Mouse (Mus musculus) kidney, adult 2 months (tissue): ENCODE measurements around the gene Poglut1. TPM values are rescaled to one million over a fixed set of nuclear protein-coding genes. Genes with fewer than 3 reads are reported as not detected.

Source experiments
- DNase-seq: peaks from one replicate; pipeline ENCODE4 v3.0.0; 2021
- H3K27ac ChIP-seq: fragments of 200-500 bp; 2 replicates; pipeline ENCODE4 v1.5.1; 2012; ENCODE audit warnings: low read depth, low read length, control low read depth, inconsistent platforms; ENCODE audit not compliant: insufficient read depth
- H3K27me3 ChIP-seq: fragments of 200-500 bp; replicated peaks from 2 replicates; pipeline ENCODE4 v1.6.1; 2012; ENCODE audit warnings: mild to moderate bottlenecking, moderate library complexity, low read length, inconsistent platforms; ENCODE audit not compliant: control insufficient read depth, insufficient read depth
- H3K36me3 ChIP-seq: fragments of 200-500 bp; 2 replicates; pipeline ENCODE4 v1.6.1; 2012; ENCODE audit warnings: mild to moderate bottlenecking, moderate library complexity, low read length, inconsistent platforms; ENCODE audit not compliant: control insufficient read depth, insufficient read depth
- H3K4me1 ChIP-seq: fragments of 200-500 bp; 2 replicates; pipeline ENCODE4 v1.6.1; 2011; ENCODE audit warnings: low read length; ENCODE audit not compliant: control insufficient read depth, insufficient read depth
- H3K4me3 ChIP-seq: fragments of 200-500 bp; 2 replicates; pipeline ENCODE4 v1.5.1; 2011; ENCODE audit warnings: mild to moderate bottlenecking, low read depth, low read length, control low read depth; ENCODE audit not compliant: insufficient read depth
- CTCF ChIP-seq: fragments of 200-500 bp; conservative IDR thresholded peaks from 2 replicates; pipeline ENCODE4 v1.5.1; 2011; ENCODE audit warnings: low read depth, mild to moderate bottlenecking, control low read depth, low read length, moderate library complexity, mixed read lengths; ENCODE audit not compliant: insufficient read depth, insufficient read length
- POLR2A ChIP-seq: fragments of 200-500 bp; IDR thresholded peaks from one replicate; pipeline ENCODE4 v1.6.1; 2011; ENCODE audit warnings: low read depth, low read length, control low read depth
- WGBS: fragments of 180-500 bp; shearing (Covaris S2); methylation state at CpG from one replicate; pipeline ENCODE4 v1.1.7; 2018; 5-methylcytosine and 5-hydroxymethylcytosine counted together
- polyA plus RNA-seq: library from polyadenylated mRNA; depleted of rRNA; stranded (reverse); fragments of >200 nt; gene quantifications from 2 replicates; pipeline ENCODE4 v1.2.3, GENCODE M21; 2012

Poglut1 gene
- polyA plus RNA-seq, 1 experiment: 26.2 TPM

DNA sequence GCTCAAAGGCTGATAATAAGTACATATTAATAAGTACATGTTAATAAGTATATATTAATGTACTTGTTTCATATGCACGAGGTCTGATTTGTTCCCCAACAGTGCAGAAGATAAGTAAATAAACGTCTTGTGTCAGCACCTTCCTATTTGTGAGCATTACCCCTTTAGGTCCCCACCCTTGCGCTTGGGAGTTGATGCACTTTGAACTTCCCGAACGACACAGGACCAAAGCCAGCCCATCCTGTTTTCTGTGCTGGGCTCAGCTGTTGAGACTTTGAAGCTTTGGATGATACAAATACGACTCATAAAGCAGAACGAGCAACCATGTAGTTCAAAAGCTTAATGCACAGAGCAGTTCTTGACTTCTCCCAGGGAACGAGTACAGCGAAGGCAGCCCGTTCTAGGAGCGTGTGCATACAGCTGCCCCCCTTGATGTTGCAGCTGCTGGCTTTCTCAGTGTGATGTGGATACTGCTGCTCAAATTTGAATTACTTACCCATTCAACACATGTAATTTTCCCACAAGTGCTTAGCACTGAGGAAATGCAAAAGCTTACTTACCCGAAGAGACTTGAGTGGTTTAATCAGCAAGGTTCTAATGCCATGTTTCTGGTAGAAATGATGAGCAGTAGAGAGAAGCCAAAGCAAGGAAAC lies 42.1 kb upstream of the Poglut1 start:
- Histone ChIP-seq H3K36me3 (peaks cover 3% of the 10 kb centered on the region; the same call in 1 of the 2 replicates), H3K27ac (peak overlapping the region; percentile 42; the same call in 1 of the 2 replicates), H3K27me3 (no peaks in the 10 kb centered on the region), H3K4me1 (no peaks in the 10 kb centered on the region), H3K4me3 (no peak overlapping the region)
- WGBS: 75% methylated on average over 12 of the region's 12 CpGs
- TF ChIP-seq POLR2A: no peak
- no peak for TF ChIP-seq CTCF
- peak; percentile 56 for DNase-seq

DNA sequence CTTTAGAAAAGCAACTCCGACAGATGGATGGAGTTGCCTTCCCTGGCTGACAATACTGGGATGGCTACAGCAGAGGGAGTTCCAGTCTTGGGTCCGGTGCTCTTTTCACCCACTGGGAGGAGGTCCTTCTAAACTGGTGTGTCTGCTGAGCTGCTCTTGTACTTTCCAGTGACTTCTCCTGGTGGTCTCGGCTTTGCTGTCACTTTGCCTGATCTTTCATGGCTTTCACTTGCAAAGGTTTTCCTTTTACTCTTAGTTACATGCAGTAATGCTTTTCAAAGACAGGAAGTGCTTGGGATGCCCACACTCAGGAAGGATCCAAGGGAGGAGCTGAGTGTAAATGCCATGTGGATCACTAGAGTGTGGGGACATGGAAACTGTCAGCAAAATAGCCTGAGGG lies 41.4 kb upstream of the Poglut1 start:
- Histone ChIP-seq H3K27ac (peak overlapping the region; percentile 42), H3K4me3 (no peak overlapping the region), H3K36me3 (peaks cover 4% of the 10 kb centered on the region; the same call in 1 of the 2 replicates), H3K27me3 (no peaks in the 10 kb centered on the region), H3K4me1 (no peaks in the 10 kb centered on the region)
- DNase-seq: peak; percentile 14
- WGBS: 61% methylated on average over 3 of the region's 3 CpGs
- TF ChIP-seq CTCF (0 out of 2 replicates have a peak, but pooled peaks have one; percentile 2), POLR2A (no peak)

DNA sequence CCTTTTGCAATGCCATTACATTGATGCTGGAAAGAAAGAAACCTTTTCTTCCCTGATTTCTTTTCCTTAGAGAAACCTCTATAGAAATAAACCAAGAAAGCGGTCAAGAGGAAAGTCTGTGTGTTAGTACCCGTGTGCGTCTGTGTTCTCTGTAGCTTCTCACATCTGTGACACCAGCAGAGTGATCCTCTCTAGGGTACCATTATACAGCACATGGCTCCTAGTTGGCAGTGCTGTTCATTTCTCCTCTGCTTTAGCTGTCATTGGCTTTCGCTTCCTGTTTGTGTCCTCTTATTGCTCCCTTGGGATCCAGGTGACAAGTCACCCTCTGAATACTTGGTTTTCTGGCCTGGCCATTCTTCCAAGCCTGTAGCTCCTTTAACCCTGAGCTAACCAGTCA lies 37.5 kb upstream of the Poglut1 start:
- 81% methylated on average over 4 of the region's 4 CpGs for WGBS
- DNase-seq: no peak
- peaks cover 6% of the 10 kb centered on the region for H3K36me3 ChIP-seq
- no peak for TF ChIP-seq CTCF
- no peak for TF ChIP-seq POLR2A
- H3K4me1 ChIP-seq: no peaks in the 10 kb centered on the region
- no peak overlapping the region for H3K4me3 ChIP-seq
- no peaks in the 10 kb centered on the region for H3K27me3 ChIP-seq
- H3K27ac ChIP-seq: no peak overlapping the region

- no peak for DNase-seq
- no peaks in the 10 kb centered on the region for H3K27me3 ChIP-seq
- TF ChIP-seq CTCF: no peak
- no peak for TF ChIP-seq POLR2A
- H3K27ac ChIP-seq: no peak overlapping the region
- H3K36me3 ChIP-seq: peaks cover 6% of the 10 kb centered on the region
- H3K4me1 ChIP-seq: no peaks in the 10 kb centered on the region
- 92% methylated on average over 5 of the region's 5 CpGs for WGBS
- H3K4me3 ChIP-seq: no peak overlapping the region
These were observed 37.1 kb upstream of the Poglut1 start for GRCm38 (mm10) chr16:38587163-38587562.

- peaks cover 6% of the 10 kb centered on the region; the same call in 1 of the 2 replicates for H3K36me3 ChIP-seq
- WGBS: 92% methylated on average over 5 of the region's 5 CpGs
- no peaks in the 10 kb centered on the region for H3K27me3 ChIP-seq
- no peak overlapping the region for H3K27ac ChIP-seq
- no peak overlapping the region for H3K4me3 ChIP-seq
- no peaks in the 10 kb centered on the region for H3K4me1 ChIP-seq
- TF ChIP-seq CTCF: no peak
- no peak for TF ChIP-seq POLR2A
- no peak for DNase-seq
These were observed 35.1 kb upstream of the Poglut1 start for GRCm38 (mm10) chr16:38585186-38585585.

DNA sequence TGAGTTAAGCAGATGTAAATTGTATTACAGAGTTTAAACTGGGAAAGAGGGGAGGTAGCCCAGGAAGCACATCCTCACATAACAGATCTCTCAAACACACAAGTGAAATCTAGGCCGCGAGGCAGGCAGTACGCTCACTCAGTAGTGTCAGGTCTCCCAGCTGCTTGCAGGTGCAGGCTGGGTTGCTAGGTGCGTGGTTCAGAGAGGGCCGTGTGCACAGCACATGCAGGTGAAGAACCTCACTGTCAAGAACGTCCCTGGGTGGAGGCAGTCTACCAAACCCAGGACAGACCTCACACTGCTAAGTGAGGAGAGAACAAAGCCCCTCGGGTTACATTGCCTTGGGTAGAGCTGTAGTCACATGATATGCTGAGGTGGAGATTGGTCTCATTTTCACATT lies 34.7 kb upstream of the Poglut1 start:
- Histone ChIP-seq H3K4me3 (no peak overlapping the region), H3K27ac (no peak overlapping the region), H3K4me1 (no peaks in the 10 kb centered on the region), H3K36me3 (peaks cover 6% of the 10 kb centered on the region; the same call in 1 of the 2 replicates), H3K27me3 (no peaks in the 10 kb centered on the region)
- WGBS: 84% methylated on average over 7 of the region's 7 CpGs
- TF ChIP-seq POLR2A (no peak), CTCF (no peak)
- DNase-seq: no peak

- TF ChIP-seq CTCF: no peak
- H3K36me3 ChIP-seq: peaks cover 4% of the 10 kb centered on the region; the same call in 1 of the 2 replicates
- no peaks in the 10 kb centered on the region for H3K4me1 ChIP-seq
- H3K4me3 ChIP-seq: no peak overlapping the region
- no peak for DNase-seq
- no peaks in the 10 kb centered on the region for H3K27me3 ChIP-seq
- H3K27ac ChIP-seq: no peak overlapping the region
- 91% methylated on average over 3 of the region's 3 CpGs for WGBS
These were observed 21.4 kb upstream of the Poglut1 start for GRCm38 (mm10) chr16:38571481-38571880.
